Mouse (Mus musculus) testis, adult 2 months (tissue): ENCODE data around the gene Nr5a2. TPM values are rescaled to one million over a fixed set of nuclear protein-coding genes. Genes with fewer than 3 reads are reported as not detected.

Experiments
- H3K27ac ChIP-seq: fragments of 200-500 bp; 2 replicates; pipeline ENCODE4 v1.5.1; 2012; ENCODE audit warnings: low read depth, low read length; ENCODE audit not compliant: control insufficient read depth, insufficient read depth
- H3K27me3 ChIP-seq: fragments of 200-500 bp; 2 replicates; pipeline ENCODE4 v1.6.1; 2012; ENCODE audit warnings: mild to moderate bottlenecking, low read length, moderate library complexity; ENCODE audit not compliant: control insufficient read depth, insufficient read depth
- H3K36me3 ChIP-seq: fragments of 200-500 bp; 2 replicates; pipeline ENCODE4 v1.6.1; 2012; ENCODE audit warnings: mild to moderate bottlenecking, low read length; ENCODE audit not compliant: control insufficient read depth, insufficient read depth
- H3K4me1 ChIP-seq: fragments of 200-500 bp; 2 replicates; pipeline ENCODE4 v1.6.1; 2012; ENCODE audit warnings: low read length; ENCODE audit not compliant: control insufficient read depth, insufficient read depth
- H3K4me3 ChIP-seq: fragments of 200-500 bp; 2 replicates; pipeline ENCODE4 v1.5.1; 2012; ENCODE audit warnings: low read depth, mild to moderate bottlenecking, low read length, moderate library complexity, mixed read lengths; ENCODE audit not compliant: control insufficient read depth
- CTCF ChIP-seq: fragments of 200-500 bp; IDR thresholded peaks from 2 replicates; pipeline ENCODE4 v1.5.1; 2012; ENCODE audit warnings: low read depth, mild to moderate bottlenecking, inconsistent platforms, low read length, moderate library complexity; ENCODE audit not compliant: control insufficient read depth, insufficient read depth, insufficient replicate concordance
- POLR2A ChIP-seq: fragments of 200-500 bp; IDR thresholded peaks from 2 replicates; pipeline ENCODE4 v1.6.1; 2012; ENCODE audit warnings: low read depth, mild to moderate bottlenecking, inconsistent platforms, low read length, moderate library complexity; ENCODE audit not compliant: control insufficient read depth
- polyA plus RNA-seq: library from polyadenylated mRNA; depleted of rRNA; stranded (reverse); fragments of >200 nt; gene quantifications from 2 replicates; pipeline ENCODE4 v1.2.3, GENCODE M21; 2012

Gene Nr5a2
- polyA plus RNA-seq, 1 experiment, result 0.35 TPM

- no peak overlapping the region for H3K27ac ChIP-seq
- H3K4me3 ChIP-seq, result no peak overlapping the region
- H3K36me3 ChIP-seq, result no peaks in the 10 kb centered on the region
- TF ChIP-seq POLR2A (no peak), CTCF (no peak)
- H3K4me1 ChIP-seq, result peaks cover 13% of the 10 kb centered on the region
- no peaks in the 10 kb centered on the region for H3K27me3 ChIP-seq
These were observed 6.1 kb downstream of the Nr5a2 start for GRCm38 (mm10) chr1:136954108-136954494.

GRCm38 (mm10) chr1:136953444-136954107 is 6.7 kb downstream of the Nr5a2 start:
- Histone ChIP-seq H3K27me3 (no peaks in the 10 kb centered on the region; the same call in 1 of the 2 replicates), H3K27ac (no peak overlapping the region), H3K36me3 (no peaks in the 10 kb centered on the region), H3K4me1 (peaks cover 17% of the 10 kb centered on the region), H3K4me3 (no peak overlapping the region)
- TF ChIP-seq POLR2A, result no peak

DNA sequence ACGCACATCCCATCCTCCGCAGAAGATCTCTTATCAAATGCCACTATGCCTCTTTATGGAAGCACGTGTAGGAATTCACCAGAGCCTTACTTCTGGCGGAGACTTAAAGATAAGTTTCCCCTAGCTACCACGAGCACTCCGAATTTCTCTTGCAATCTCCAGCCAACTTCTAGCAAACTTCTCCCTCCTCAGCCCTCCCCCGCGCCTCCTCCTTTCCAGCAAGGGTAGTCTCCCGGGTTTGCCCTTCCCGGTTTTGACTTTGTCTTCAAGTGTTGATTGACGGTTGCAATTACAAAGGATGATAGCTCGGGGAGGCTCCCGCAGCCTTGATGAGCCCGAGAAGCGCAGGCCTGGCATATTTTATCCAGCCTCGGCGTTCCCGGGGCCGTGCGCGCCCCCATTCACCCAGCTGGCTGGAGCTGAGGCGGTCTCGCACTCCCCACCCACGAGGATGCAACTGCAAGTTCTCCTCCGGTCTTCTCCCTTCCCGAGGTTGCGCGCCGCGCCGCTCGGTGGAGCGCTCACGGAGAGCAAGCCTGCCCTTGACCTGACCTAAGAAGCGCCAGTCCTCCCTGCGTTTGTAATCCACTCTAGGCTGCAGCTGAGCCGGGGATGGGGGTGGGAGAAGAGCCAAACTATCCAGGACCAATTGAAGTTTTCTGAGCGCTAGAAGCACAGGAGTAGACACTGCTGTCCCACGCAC is 7.5 kb downstream of the Nr5a2 start:
- Histone ChIP-seq H3K27me3 (no peaks in the 10 kb centered on the region; the same call in 1 of the 2 replicates), H3K36me3 (no peaks in the 10 kb centered on the region), H3K4me1 (peaks cover 17% of the 10 kb centered on the region), H3K27ac (no peak overlapping the region), H3K4me3 (peak overlapping the region; percentile 65)
- TF ChIP-seq POLR2A (no peak), CTCF (no peak)

GRCm38 (mm10) chr1:136951946-136952531 is 8.2 kb downstream of the Nr5a2 start:
- H3K4me3 ChIP-seq, result peak overlapping the region; percentile 65
- no peaks in the 10 kb centered on the region for H3K36me3 ChIP-seq
- TF ChIP-seq CTCF, result no peak
- no peak for TF ChIP-seq POLR2A
- no peaks in the 10 kb centered on the region; the same call in 1 of the 2 replicates for H3K27me3 ChIP-seq
- peaks cover 17% of the 10 kb centered on the region for H3K4me1 ChIP-seq
- H3K27ac ChIP-seq, result no peak overlapping the region

DNA sequence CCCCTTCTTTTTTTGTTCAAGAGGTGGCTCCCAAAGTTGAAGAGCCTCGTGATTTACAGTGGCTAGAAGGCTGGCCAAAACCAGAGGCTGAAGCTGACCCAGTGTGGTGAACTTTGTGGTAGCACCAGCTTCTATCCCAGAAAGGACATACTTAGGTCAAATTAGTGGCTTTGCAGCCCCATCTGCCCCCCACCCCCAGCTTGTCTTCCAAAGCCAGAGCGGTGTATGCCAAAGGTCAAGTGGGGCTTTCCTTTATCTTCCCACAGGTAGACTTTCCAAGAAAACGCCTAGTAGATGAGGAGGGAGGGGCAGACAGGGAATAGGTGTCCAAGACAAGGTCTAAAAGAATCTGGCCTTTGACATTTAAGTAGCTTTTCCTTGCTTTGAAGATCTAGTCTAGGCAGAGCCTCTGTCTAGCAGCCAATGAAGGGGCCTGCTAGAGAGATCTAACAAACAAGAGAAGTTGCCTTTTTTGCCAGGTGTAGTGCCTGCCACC is 9.0 kb downstream of the Nr5a2 start:
- Histone ChIP-seq H3K27me3 (no peaks in the 10 kb centered on the region; the same call in 1 of the 2 replicates), H3K4me3 (no peak overlapping the region), H3K27ac (no peak overlapping the region), H3K4me1 (peaks cover 17% of the 10 kb centered on the region), H3K36me3 (no peaks in the 10 kb centered on the region)
- TF ChIP-seq CTCF (no peak), POLR2A (no peak)

DNA sequence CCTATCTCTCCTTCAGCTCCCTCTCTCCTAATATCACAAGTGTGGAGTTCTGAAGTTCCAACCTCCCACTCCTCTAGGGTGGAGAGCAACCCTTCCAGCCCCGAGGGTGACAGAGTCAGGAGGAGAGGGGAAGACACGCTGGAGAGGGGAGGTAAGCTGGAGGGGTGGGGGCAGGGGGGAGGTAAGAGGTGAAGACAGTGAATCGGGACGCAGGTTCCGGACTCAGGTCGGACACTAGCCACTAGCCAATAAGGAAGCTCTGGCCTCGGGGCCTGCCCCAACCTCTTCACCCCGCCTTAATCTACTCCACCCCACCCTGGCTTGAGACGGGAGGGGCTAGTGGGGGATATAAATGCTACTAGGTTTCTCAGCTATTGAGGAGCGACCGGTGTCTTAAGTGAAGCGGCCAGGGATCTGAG is 10.9 kb downstream of the Nr5a2 start:
- Histone ChIP-seq H3K4me3 (peak overlapping the region; percentile 52), H3K36me3 (no peaks in the 10 kb centered on the region), H3K27ac (no peak overlapping the region), H3K27me3 (no peaks in the 10 kb centered on the region; the same call in 1 of the 2 replicates), H3K4me1 (peaks cover 17% of the 10 kb centered on the region)
- TF ChIP-seq POLR2A (no peak), CTCF (no peak)
